Mouse (Mus musculus): Measurements from ENCODE around the gene Tmem69.
A peak's percentile ranks its signal among the peaks of the same experiment; 100 is the strongest.

GRCm38 (mm10) chr4:116596978-116597881 lies 41.5 kb upstream of the Tmem69 start:
- no peak for TF ChIP-seq CTCF (IDR thresholded peaks at IDR 0.05; ENCODE audit: borderline replicate concordance, insufficient read depth, low read length)
- peak; percentile 67 for TF ChIP-seq POLR2A (IDR thresholded peaks at IDR 0.05; ENCODE audit: low read depth, low read length)
